Mouse (Mus musculus) bone marrow macrophage, adult 2 months (primary cell): ENCODE data around the gene Olfr503. TPM values are rescaled to one million over a fixed set of nuclear protein-coding genes. Genes with fewer than 3 reads are reported as not detected.
"Not testable (repeated sequence)": the region's sequence is repeated elsewhere in the genome, so short reads cannot be mapped to it uniquely, and the experiment has no call there.

Experiments
- H3K27ac ChIP-seq: 2 replicates; pipeline ENCODE4 v1.5.1; 2012; ENCODE audit warnings: low read depth, low read length; ENCODE audit not compliant: insufficient read depth
- H3K4me1 ChIP-seq: 2 replicates; pipeline ENCODE4 v1.6.1; 2012; ENCODE audit warnings: low read length; ENCODE audit not compliant: control insufficient read depth, insufficient read depth
- H3K4me3 ChIP-seq: 2 replicates; pipeline ENCODE4 v1.5.1; 2012; ENCODE audit warnings: mild to moderate bottlenecking, low read length, moderate library complexity; ENCODE audit not compliant: insufficient read depth
- CTCF ChIP-seq: IDR thresholded peaks from 2 replicates; pipeline ENCODE4 v1.5.1; 2012; ENCODE audit warnings: low read depth, mild to moderate bottlenecking, low read length, moderate library complexity
- POLR2A ChIP-seq: IDR thresholded peaks from 2 replicates; pipeline ENCODE4 v1.6.1; 2012; ENCODE audit warnings: mild to moderate bottlenecking, low read depth, low read length, borderline replicate concordance
- polyA plus RNA-seq: library from polyadenylated mRNA; stranded (reverse); fragments of >200 nt; gene quantifications from 2 replicates; pipeline ENCODE4 v1.2.4, GENCODE M21; 2012; ENCODE audit not compliant: missing spikeins, insufficient read depth, insufficient read length

Olfr503 gene
- polyA plus RNA-seq: not detected in 2 replicates

DNA sequence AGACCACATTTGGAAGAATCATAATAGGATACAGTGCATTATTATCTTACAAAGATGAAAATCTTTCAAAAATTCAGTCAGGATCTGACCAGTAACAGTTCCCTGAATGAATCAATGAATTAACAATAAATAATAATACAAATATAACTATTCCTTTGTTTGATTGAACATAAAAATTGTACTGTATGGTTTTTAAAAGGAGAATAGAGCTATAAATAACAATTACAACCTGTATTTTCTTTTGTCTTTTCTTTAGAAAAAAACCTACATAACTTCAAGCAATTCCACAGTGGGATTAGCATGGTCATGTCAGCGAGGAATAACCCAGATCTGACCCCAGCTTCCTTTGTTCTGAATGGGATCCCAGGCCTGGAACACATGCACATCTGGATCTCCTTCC is at the start of gene Olfr503:
Gene Olfr503, plus strand, starts transcription at position 301 of the 400 bp plus-strand sequence.
- not testable (repeated sequence) for H3K27ac ChIP-seq, H3K4me3 ChIP-seq

DNA sequence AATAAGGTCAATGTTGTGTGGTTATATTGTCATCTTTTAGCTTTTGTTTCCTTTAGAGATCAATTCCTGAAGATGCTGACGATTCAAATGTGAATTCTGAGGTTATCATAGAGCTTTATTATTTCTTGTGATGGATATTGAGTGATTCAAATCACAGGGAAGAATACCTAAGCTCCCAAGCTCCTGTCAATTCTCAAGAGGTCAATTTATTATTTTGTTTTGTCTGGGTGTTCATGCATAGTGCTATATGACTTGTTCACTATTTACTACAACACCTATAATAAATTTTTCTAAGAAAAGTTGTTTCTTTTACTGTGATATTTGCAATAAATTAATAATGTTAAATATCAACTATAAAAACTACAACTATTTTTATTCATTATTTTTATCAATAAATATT is 19.4 kb upstream of the Olfr503 start, which contains the start of gene Olfr502:
Gene Olfr502, minus strand, starts transcription at position 101 of the 400 bp plus-strand sequence.
- TF ChIP-seq CTCF: no peak
- TF ChIP-seq POLR2A: no peak
- Histone ChIP-seq H3K4me3 (no peak within 1 kb of the TSS), H3K4me1 (no peaks in the 10 kb centered on the region), H3K27ac (no peak within 1 kb of the TSS)

More for the DNA sequence above, at the start of gene Olfr503:
- not testable (repeated sequence) for H3K4me1 ChIP-seq

DNA sequence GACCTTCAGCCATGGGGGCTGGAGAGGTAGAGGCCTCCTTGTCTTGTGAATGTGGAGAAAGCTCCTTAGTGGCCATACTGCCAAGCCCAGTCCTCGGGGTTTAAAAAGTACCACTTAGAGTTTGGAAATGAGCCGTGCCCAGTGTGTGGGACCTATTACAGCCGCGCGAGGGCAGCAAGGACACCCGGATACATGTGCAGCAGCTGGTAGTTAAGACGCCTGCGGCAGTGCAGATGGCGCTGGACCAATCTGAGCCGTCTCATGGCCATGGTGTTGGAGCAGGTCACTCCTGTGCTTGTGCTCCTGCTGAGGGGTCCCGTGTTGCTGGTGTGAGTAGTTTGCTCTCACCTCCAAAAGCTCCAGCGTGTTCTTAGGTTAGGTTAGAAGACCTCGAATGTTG is 1.9 kb upstream of the Olfr503 start:
- Histone ChIP-seq H3K4me3 (no peak overlapping the region), H3K4me1 (no peaks in the 10 kb centered on the region), H3K27ac (no peak overlapping the region)
- no peak for TF ChIP-seq POLR2A
- no peak for TF ChIP-seq CTCF

DNA sequence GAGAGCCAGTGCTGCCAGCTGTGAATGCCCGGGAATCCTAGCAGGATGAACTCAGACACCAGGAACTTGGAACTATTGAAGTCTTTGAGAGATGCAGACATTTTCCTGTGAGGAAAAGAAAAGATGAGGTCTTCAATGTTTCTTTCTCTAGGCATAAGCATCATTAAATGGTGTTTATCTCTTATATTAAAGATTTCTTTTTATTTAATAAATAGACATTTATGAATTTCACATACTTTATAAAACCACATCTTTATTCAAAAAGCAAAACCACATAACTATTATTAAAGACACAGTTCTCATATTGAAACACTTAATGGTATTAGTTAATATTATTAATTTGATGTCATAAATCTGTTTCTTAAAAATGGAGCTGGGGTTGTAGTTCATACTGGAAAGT is 21.4 kb downstream of the Olfr503 start, which contains the start of gene Olfr504:
Gene Olfr504, minus strand, starts transcription at position 101 of the 400 bp plus-strand sequence.
- Histone ChIP-seq H3K4me1 (no peaks in the 10 kb centered on the region), H3K4me3 (no peak within 1 kb of the TSS), H3K27ac (no peak within 1 kb of the TSS)
- no peak for TF ChIP-seq POLR2A
- TF ChIP-seq CTCF: no peak

DNA sequence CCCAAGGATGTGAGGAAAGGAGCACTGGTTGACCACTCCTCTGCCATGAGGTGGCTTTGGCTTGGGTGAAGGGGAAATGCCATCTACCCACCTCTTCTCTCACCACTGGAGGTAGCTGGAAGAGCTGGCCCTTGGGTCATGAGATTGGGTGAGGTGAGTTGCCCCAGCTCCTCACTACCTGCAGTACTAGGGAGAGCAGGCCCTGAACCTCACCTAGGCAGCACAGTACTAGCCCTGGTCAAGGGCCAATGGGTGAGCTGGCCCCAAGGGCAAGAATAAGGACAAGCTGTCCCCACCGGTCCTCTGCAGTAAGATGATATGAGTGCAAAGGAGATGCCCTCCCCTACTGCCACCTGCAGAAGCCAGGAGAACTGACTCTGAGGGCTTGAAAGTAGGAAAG is 45.5 kb downstream of the Olfr503 start:
- Histone ChIP-seq H3K27ac (no peak overlapping the region), H3K4me3 (no peak overlapping the region), H3K4me1 (no peaks in the 10 kb centered on the region)
- TF ChIP-seq POLR2A (no peak), CTCF (no peak)

Other genes starting within 250 kb of the Olfr503 start
- 0.87 TPM in 1 of 2 replicates, not detected in the other for gene Olfr491, start 231.1 kb upstream of the Olfr503 start, polyA plus RNA-seq
- not detected in 2 replicates for gene Olfr492, start 220.9 kb upstream of the Olfr503 start, polyA plus RNA-seq
- gene Olfr493, start 197.5 kb upstream of the Olfr503 start, polyA plus RNA-seq: not detected in 2 replicates
- gene Olfr494, start 179.2 kb upstream of the Olfr503 start, polyA plus RNA-seq: not detected in 2 replicates
- not detected in 2 replicates for gene Olfr495, start 151.4 kb upstream of the Olfr503 start, polyA plus RNA-seq
- gene Olfr497, start 124.1 kb upstream of the Olfr503 start, polyA plus RNA-seq: not detected in 2 replicates
- gene Olfr498, start 79.2 kb upstream of the Olfr503 start, polyA plus RNA-seq: not detected in 2 replicates
- gene Olfr502, start 19.5 kb upstream of the Olfr503 start, polyA plus RNA-seq: not detected in 2 replicates
- not detected in 2 replicates for gene Olfr504, start 21.3 kb downstream of the Olfr503 start, polyA plus RNA-seq
- gene Olfr506, start 66.3 kb downstream of the Olfr503 start, polyA plus RNA-seq: not detected in 2 replicates
- gene Olfr507, start 77.3 kb downstream of the Olfr503 start, polyA plus RNA-seq: not detected in 2 replicates
- not detected in 2 replicates for gene Olfr508, start 85.5 kb downstream of the Olfr503 start, polyA plus RNA-seq
- gene Olfr509, start 107.4 kb downstream of the Olfr503 start, polyA plus RNA-seq: not detected in 2 replicates
- gene Olfr510, start 121.9 kb downstream of the Olfr503 start, polyA plus RNA-seq: not detected in 2 replicates
- gene Olfr512, start 168.8 kb downstream of the Olfr503 start, polyA plus RNA-seq: not detected in 2 replicates
- not detected in 2 replicates for gene Olfr513, start 206.4 kb downstream of the Olfr503 start, polyA plus RNA-seq